Mouse (Mus musculus): Measurements from ENCODE around the gene Pax8.
A peak's percentile ranks its signal among the peaks of the same experiment; 100 is the strongest.

Pax8 gene

DNA sequence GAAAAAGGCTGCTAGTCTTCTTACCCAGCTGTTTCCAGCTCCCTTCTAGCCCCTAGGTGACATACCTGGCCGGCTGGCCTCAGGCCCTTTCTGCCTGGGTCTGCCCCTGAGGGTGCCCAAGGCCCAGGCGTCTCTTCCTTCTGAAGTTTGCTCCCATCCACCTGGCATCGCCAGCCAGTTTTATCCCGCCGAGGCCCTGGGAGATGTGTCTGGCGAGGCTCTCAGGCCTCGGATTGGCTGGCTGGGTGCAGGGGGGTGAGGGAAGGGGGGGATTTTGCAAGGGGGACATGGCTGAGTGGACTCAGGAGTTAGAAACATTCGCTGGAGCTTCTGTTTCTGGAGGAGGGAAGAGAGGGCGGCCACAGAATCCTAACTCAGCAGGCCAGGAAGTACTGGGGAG lies at the start of gene Pax8:
Gene Pax8, minus strand, starts transcription at position 180 of the 400 bp plus-strand sequence.
- no peak for DNase-seq (ENCODE audit: extremely low spot score, low spot score)

DNA sequence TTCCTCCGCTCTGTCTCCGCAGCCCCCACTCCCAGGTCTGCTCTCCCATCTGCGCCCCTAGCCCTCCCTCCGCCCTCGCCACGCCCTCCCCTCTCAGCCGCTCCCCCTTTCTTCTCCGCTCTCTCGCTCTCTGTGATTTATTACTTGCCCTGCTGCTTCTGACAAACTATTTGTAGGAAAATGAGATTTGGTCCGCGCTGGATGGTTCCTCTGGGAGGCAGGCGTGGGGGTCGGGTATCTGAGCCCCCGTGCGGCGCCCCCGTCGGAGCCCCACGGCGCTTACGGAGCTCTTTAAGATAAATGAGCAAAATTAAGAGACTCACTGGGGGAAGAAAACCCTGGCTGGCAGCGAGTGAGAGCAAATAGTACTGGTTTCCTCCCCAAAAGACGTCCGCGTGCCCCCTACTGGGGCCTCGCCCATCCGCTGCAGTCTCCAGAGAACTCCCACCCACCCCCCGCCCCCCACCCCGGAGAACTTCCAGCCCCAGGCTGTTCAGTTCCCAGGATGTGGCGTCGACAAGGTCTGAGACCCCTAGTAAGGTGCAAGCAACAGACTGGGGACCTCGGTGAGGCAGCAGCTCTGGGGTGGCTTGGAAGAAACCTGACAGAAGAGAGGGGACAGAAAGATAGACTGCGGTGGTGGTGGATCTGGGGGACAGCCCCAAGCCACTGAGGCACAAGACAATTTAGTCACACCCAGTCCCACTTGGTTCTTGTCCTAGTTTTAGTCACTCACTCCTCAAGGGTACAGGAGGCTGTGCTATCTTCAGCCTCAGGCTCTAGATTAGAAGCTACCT lies 46.2 kb upstream of the Pax8 start:
- peak; percentile 83 for DNase-seq (ENCODE audit: extremely low spot score, low spot score)

DNA sequence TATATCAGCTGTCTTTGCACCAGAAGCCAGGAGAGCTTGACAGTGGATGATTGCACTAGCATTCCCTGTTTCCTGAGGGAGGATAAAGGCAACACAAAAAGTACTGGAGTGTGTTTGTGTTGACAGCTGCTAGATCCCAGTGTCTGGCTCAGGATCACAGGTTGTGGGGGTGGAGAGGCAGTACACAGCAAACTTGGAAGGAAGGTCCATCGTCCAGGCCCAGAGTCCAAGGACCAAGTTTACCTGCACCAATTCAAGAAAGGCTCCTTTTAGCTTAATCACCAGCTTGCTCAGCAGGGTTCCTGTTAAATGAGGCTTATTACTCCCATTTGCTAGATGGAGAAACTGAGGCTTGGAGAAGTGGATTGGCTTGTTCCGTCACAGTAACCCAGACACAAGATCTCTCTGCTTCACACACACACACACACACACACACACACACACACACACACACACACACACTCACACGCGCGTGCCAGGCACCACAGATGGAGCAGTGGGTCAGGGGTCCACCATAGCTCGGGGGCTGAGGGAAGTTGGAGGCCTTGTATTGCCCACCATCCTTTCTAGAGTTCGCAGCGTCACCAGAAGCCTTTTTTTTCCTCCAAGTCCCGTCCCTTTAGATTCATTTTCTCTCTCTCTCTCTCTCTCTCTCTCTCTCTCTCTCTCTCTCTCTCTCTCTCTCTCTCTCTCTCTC lies 45.3 kb upstream of the Pax8 start:
- DNase-seq (ENCODE audit: extremely low spot score, low spot score): peak; percentile 31

DNA sequence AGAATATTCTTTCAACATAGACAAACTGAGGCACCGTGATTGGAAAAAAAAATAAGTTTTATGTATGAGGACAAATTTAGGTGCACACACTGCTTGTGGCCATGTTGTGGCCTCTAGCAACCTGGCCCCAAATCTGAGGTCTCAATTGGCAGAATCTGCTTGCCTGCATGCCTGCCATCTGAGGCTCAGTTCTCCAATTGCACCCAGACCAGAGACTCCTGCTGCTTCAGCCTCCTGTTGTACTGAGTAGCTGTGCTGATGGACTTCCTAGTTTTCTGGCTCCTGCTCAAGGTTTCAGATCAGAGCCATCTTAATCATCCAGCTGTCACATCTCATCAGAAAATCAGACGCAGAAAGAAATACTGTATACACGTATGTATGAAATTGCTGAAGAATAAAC lies 41.5 kb upstream of the Pax8 start:
- DNase-seq (ENCODE audit: extremely low spot score, low spot score): no peak

DNA sequence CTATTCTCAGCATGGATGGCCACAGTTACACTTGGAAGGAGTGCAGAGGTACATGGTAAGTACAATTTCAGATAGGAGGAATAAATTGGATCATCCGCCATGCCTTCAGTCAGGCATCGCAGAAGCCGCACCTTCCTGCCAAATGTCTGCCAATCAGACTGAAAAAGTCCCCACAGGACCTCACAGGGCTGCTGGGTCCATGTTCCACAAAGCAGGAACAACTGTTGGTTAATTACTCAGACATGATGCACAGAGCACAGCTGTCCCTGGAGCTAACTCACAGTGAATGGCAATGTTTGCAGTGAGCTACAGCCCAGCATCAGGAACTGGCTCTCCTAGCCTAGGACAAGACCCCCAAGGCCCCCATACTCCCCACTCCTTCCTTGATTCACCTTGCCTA lies 32.0 kb upstream of the Pax8 start:
- no peak for DNase-seq (ENCODE audit: extremely low spot score, low spot score)

DNA sequence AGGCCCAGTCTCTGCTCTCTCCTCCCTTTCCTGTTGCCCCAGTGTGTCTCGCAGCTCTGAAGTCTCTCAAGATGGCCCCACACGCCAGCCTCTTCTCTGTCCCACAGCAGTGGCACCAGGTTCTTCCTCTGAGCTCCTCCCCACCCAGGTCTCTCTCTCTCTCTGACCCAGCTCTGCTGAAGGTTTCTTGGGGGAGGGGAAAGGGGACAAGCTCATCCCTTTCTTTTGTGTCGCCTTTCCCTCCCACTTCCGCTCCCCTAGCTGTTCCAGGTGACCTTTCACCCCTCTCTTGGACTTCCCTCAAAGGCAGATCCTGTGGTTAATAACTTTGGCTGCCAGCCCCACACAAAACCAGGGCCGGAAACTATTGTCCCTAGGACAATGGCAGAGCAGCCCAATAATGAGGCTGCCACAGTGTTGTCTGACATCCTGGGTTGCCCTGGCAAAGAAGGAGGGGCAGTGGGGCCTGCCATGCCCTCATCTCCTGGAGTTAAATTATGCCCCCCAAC lies 27.6 kb upstream of the Pax8 start:
- DNase-seq (ENCODE audit: extremely low spot score, low spot score): peak; percentile 69

DNA sequence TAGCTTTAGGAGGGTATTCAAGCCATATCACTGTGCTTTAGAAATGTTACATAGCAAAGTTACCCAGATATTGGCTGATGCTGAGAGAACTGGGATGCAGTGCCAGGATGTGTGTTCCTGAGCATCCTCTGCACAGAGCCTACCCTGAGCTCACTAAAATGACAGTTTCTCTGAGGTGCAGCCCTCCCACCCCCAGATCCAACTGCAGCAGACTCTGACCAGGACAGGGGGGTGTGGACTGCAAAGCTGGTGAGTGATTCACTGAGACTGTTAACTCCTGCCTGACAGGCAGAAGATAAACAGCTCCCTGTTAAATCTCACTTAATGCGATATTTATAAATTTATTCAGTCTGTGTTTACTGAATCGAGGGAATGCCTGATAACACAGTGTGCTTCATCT lies 25.5 kb upstream of the Pax8 start:
- DNase-seq (ENCODE audit: extremely low spot score, low spot score): no peak

DNA sequence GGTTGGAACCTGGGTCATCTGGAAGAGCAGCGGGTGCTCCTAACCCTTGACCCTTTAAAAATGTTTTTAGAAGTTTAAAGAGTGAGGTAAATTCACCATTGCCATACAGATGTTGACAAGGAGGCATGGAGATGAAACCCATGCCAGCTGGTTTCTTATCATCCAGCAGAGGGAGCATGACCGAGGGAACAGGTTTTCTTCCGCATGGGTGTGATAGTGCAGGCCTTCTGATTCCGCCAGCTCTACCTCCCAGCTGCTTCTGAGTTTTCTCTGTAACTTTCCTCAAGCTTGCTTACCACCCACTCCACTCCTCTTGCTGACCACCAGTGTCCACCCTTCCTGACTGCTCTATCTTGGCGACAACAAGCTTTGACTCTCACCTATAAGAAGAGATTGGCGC lies 15.2 kb upstream of the Pax8 start:
- DNase-seq (ENCODE audit: extremely low spot score, low spot score): no peak

DNA sequence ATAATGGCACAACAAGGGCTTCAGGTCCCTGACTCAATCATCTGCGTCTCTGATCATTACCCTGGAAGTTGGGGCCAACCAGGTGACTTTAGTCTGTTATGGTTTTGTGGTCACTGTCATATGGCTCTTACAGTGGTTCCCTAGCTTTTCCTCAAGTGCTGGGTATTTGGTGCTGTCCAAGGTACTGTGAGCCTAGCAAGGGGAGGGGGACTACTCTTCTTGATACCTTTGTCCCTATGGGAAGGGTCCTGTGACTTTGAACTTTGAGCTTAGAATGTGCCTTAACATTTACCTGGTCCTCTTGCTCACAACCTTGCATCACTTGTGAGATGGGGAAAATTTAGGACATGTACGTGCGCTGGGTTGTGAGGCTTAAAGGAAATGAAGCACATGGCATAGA lies 13.3 kb upstream of the Pax8 start:
- no peak for DNase-seq (ENCODE audit: extremely low spot score, low spot score)

DNA sequence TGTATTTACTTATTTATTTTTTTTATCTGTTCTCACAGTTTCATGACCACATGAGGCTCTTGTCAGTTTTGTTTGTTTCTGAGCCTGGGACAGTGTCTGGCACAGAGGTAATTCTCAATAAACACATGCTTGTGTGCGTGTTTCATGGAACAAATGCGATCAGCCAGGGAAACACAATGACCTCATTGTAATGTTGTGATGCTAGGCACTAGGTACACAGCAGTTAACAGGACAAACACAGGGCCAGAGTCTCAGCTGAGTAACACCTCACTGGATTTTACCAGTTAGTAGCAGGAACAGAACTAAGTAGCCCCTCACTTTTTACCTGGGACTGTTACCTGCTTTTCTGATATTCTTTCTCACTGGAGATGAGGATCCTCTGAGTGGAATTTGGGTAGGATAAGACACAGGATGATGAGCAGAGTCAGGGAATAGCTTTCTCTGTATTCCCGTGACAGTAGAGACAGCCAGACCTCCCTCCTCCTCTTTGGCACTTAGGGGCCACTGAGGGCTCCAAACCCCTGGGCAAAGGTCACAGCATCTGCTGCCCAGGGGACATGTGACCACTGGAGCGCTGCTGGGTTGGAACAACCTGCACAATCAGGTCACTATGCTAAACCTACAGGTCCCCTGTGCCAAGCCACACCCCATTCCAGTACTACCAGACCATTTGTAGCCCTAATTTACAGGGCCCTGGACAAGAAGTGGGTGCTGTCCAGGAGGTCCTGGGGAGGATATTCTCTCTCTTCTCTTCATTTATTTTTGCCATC lies 11.8 kb upstream of the Pax8 start:
- DNase-seq (ENCODE audit: extremely low spot score, low spot score): no peak

DNA sequence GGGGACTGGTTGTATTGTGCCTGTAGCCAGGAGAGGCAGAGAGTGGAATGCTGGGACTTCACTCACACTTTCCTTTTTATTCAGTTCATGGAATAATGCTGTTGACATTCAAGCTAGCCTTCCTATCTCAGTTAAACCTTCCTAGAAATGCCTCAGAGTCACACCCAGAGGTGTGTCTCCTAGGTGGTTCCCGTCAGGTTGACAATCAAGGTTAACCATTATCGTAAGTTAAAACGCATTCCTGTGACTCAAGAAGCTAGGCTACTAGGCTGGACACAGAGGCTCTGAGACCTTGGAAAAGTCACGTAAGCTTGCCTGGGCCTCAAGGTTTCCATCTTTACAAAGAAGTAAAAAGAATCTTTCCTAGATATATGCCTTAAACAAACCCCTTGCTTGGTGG lies 10.0 kb upstream of the Pax8 start:
- DNase-seq (ENCODE audit: extremely low spot score, low spot score): no peak

DNA sequence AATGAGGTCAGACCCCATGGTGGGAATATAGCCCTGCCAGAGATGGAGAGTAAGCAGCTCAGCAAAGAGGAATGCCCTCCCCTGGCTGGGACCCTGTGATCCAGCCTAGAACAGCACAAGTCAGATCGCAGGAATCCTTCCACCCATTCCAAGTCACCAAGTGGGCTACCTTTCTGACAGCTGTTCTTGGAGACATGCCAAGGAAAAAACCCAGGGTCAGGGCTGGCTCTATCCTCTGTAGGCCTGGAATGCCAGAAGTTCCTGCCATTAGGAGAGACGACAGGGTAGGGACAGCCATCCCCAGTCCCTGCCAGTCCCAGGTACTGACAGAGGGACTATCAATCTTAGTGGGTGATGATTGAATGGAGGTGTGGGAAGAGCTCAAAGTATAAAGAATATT lies 4.5 kb upstream of the Pax8 start:
- no peak for DNase-seq (ENCODE audit: extremely low spot score, low spot score)

DNA sequence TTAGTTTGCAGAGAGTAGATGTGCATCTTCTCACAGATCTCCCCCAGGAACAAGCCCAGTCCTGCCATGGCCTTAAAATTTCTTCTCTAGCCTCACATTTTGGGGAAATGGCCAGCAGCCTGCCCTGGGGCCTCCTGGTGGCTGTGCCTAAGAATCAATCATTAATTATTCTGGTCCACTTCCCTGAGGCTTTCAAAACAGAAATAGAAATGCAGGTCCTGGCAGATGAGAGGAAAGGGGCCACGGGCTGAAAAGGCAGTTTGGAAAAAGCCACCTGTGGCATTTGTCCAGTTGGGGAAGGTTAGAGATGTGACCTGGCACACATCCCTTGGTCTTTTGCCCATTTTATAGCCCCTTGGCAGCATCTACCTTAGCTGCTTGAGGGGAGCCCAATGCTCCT lies 3.8 kb upstream of the Pax8 start:
- no peak for DNase-seq (ENCODE audit: extremely low spot score, low spot score)

DNA sequence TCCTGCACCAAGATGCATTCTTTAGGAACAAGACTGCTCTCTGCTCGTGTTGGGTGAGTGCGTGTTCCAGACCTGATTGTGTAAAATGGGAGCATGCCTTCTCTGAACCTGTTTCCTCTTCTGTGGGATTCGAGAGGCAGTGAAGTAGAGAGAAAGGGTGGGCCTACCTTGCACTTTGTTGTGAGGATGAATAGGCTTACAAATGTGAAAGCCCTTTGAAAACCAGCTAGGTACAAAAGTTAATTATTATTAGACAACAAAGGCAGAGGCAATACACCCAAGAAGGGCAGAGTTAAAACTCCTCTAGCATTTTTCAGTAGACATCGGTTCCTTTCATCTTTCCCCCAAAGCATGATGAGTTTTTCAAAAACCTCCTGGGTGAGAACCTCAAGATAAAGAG lies 3.2 kb upstream of the Pax8 start:
- no peak for DNase-seq (ENCODE audit: extremely low spot score, low spot score)

DNA sequence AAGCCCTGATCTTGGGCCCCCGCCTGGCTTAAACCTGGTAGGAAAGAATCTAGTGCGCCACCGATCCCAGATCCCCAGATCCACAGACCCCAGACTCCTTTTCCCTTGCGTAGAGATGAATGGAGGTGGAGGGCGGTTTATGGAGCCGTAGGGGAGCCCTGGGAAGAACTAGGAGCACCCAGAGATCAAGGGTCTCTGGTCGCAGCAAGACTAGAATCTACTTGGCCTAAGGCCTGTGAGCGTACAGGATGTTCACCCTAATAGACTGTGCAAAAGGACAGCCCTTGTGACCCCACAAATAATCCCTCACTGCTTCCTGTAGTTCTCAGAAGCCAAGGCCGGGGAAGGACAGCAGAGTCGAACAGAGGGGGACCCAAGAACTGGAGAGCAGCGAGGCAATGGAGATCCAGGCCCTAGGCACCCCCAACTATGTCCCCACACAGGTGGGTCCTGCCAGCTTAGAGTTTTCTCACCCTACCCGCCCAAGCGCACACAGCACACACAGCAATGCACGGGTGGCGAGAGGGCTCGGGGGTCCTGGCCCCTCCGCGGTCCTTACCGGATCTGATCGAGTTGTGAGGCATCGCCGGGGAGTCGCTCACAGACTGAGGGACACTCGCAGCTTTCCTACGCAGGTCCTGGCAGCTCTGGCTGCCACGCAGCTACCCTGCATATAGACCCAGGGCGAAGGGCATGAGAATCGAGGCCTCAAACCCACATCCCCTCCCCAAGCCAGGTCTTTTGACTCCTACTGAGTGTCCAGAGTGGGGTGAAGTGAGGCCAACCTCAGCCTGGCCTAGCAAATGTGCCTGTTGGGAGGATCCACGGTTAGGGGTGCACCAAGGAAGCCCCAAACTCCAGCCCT lies 653 bp downstream of the Pax8 start:
- peak; percentile 47 for DNase-seq (ENCODE audit: extremely low spot score, low spot score)

DNA sequence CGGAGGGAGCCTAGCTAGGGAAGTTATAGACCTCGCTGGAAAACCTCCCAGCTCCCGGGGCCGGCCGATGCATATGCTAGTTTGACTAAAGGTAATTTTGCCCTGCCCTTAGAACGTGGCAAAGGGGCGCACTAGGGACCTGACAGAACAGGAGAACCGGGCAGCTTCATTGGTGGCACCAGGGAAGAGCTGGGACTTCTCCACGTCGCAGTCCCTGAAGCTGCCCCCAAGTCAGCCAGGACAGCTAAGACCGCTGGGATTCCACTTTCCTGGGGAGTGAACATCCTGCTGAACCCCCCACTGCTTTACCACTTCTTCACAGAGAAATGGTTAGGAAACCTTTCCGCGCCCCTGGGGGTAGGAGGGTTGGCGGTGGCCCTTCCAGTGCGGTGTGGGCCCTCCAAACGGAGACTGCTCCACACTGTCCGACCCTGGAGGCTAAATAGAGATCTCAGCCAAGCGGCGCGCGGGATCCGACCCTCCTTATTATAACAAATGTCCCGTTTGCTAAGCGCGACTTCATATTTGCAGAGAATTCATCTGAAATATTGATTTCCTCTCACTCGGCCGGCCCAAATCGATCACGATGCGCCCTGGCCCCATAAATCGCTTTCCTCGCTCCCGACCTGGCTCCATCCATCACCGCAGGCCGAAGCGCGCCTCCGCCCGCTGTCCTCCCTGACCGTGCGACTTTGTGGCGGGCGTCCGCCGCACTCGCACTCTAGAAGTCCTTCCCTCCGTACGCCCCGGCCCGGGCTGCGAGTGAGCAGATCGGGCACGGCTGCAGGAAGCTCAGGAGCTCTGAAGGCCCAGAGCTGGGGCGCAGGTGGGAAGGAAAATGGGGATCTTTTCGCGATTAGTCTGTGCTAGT lies 1.5 kb downstream of the Pax8 start:
- DNase-seq (ENCODE audit: extremely low spot score, low spot score): peak; percentile 70

DNA sequence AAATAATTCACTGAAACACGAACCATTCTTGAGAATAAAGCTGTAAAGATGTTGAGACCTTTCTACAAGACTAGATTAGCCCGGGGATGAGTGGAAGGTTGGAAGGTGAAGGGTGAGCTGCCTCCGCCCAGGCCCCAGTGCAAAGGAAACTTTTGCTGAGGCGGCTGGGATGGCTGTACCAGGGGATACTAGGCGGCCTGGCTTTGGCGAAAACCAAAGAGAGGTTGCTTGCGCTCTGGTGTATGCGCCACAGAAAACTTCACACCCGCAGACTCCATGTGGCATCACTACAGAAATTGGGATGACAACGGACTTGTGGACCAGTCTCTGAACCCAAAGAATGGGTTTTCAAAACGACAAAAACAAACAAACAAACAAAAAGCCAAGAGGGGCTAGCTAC lies 2.7 kb downstream of the Pax8 start:
- peak; percentile 43 for DNase-seq (ENCODE audit: extremely low spot score, low spot score)

DNA sequence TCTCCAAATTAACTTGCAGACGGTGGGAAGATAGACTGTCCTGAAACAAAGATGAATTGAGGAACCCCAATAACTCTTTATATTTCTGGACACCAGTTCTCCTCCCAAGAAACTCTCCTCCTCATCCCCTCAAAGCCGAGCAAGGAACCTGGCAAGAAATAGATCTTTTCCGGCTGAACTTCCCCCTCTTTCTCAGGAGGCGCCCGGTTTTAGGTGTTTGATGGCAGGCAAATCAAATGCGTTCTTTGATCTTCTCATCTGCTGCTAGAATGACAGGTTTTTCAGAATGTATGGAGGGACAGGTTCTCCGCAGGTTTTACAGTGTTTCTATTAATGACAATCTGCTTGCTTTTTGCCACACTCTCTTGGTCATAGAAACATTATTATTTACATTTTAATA lies 3.3 kb downstream of the Pax8 start:
- DNase-seq (ENCODE audit: extremely low spot score, low spot score): no peak

DNA sequence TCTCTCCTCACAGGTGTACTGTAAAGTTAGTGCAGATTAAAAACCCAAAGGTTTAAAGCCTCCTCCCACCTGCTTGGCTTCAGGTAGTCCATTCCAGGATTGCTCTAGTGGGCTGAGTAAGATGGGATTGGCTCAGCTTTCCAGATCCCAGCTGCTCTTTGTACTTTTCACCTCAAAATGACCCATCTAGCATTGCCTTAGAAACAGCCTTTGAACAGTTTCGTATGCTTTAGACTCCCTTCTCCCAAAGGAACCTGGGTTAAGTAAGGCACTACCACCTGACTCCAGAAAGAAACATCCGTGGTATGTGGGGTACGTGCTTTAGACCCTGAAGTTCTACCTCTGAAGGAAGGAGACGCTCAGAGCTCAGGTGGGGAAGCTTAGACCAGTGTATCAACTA lies 6.3 kb downstream of the Pax8 start:
- no peak for DNase-seq (ENCODE audit: extremely low spot score, low spot score)

DNA sequence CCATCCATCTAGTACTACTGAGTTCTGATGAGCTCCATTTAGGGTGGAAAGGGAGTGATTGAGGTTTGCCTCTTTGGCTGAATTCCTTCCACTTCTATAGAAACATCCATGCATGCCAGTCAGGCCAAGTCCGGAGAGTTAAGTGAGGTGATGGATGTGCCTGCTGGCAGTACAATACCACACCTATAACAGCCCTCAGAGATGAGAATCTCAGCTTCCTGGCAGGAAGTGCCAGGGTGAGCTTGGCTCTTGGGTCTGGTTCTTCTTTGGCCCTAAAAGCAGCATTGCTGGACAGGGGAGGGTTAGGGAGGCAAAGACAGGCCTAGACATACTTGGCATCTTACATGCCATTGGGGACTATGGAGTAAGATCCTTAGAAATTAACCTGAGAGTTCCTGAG lies 7.0 kb downstream of the Pax8 start:
- DNase-seq (ENCODE audit: extremely low spot score, low spot score): no peak
